Mouse (Mus musculus): Measurements from ENCODE around the gene Alkbh2. TPM values are rescaled to one million over a fixed set of nuclear protein-coding genes. Genes with fewer than 3 reads are reported as not detected.
A peak's percentile ranks its signal among the peaks of the same experiment; 100 is the strongest.

Alkbh2 gene
- polyA plus RNA-seq, 1 experiment from 2014 or later, result 5.8 TPM

GRCm38 (mm10) chr5:114147043-114147972 lies 19.3 kb upstream of the Alkbh2 start:
- Histone ChIP-seq H3K9me3 (replicated peaks; ENCODE audit: control insufficient read depth, low read length, poor library complexity, severe bottlenecking) (no peaks in the 10 kb centered on the region), H3K27ac (ENCODE audit: low read length) (no peak overlapping the region), H3K27me3 (ENCODE audit: control insufficient read depth, insufficient read depth, low read depth, low read length) (no peaks in the 10 kb centered on the region), H3K9ac (ENCODE audit: low read depth, low read length) (no peak overlapping the region), H3K36me3 (ENCODE audit: control insufficient read depth, insufficient read depth, low read length) (no peaks in the 10 kb centered on the region), H3K4me3 (ENCODE audit: low read depth, low read length) (no peak overlapping the region), H3K4me1 (ENCODE audit: control insufficient read depth, insufficient read depth, low read length) (peaks cover 6% of the 10 kb centered on the region; the same call in 1 of the 2 replicates), H3K4me2 (ENCODE audit: low read length) (no peak overlapping the region)
- no peak for ATAC-seq
- WGBS, result 88% methylated on average over 14 of the region's 14 CpGs

GRCm38 (mm10) chr5:114146028-114146888 lies 18.2 kb upstream of the Alkbh2 start, which contains the start of gene Acacb:
TSS of gene Acacb (plus strand) at chr5:114146535.
- H3K9ac ChIP-seq (ENCODE audit: low read depth, low read length), result no peak within 1 kb of the TSS
- H3K4me3 ChIP-seq (ENCODE audit: low read depth, low read length), result no peak within 1 kb of the TSS
- no peak for ATAC-seq
- H3K27ac ChIP-seq (ENCODE audit: low read length), result no peak within 1 kb of the TSS
- no peak within 1 kb of the TSS for H3K4me2 ChIP-seq (ENCODE audit: low read length)
- H3K4me1 ChIP-seq (ENCODE audit: control insufficient read depth, insufficient read depth, low read length), result peaks cover 6% of the 10 kb centered on the region; the same call in 1 of the 2 replicates
- WGBS, result 51% methylated on average over 19 of the region's 19 CpGs
- no peaks in the 10 kb centered on the region for H3K9me3 ChIP-seq (replicated peaks; ENCODE audit: control insufficient read depth, low read length, poor library complexity, severe bottlenecking)
- H3K27me3 ChIP-seq (ENCODE audit: control insufficient read depth, insufficient read depth, low read depth, low read length), result no peaks in the 10 kb centered on the region
- H3K36me3 ChIP-seq (ENCODE audit: control insufficient read depth, insufficient read depth, low read length), result no peaks in the 10 kb centered on the region

- H3K4me1 ChIP-seq (ENCODE audit: control insufficient read depth, insufficient read depth, low read length), result peaks cover 14% of the 10 kb centered on the region
- H3K4me3 ChIP-seq (ENCODE audit: low read depth, low read length), result no peak overlapping the region
- H3K36me3 ChIP-seq (ENCODE audit: control insufficient read depth, insufficient read depth, low read length), result no peaks in the 10 kb centered on the region
- H3K27ac ChIP-seq (ENCODE audit: low read length), result peak overlapping the region; percentile 78
- no peaks in the 10 kb centered on the region for H3K9me3 ChIP-seq (replicated peaks; ENCODE audit: control insufficient read depth, low read length, poor library complexity, severe bottlenecking)
- peak overlapping the region; percentile 14 for H3K4me2 ChIP-seq (ENCODE audit: low read length)
- H3K9ac ChIP-seq (ENCODE audit: low read depth, low read length), result no peak overlapping the region
- H3K27me3 ChIP-seq (ENCODE audit: control insufficient read depth, insufficient read depth, low read depth, low read length), result no peaks in the 10 kb centered on the region
- peak; percentile 88 for ATAC-seq
- 26% methylated on average over 9 of the region's 9 CpGs for WGBS
These were observed 11.2 kb upstream of the Alkbh2 start for GRCm38 (mm10) chr5:114139175-114139574.

- Histone ChIP-seq H3K4me3 (ENCODE audit: low read depth, low read length) (no peak overlapping the region), H3K9ac (ENCODE audit: low read depth, low read length) (no peak overlapping the region), H3K4me2 (ENCODE audit: low read length) (peak overlapping the region; percentile 16), H3K36me3 (ENCODE audit: control insufficient read depth, insufficient read depth, low read length) (no peaks in the 10 kb centered on the region), H3K4me1 (ENCODE audit: control insufficient read depth, insufficient read depth, low read length) (peaks cover 14% of the 10 kb centered on the region), H3K9me3 (replicated peaks; ENCODE audit: control insufficient read depth, low read length, poor library complexity, severe bottlenecking) (no peaks in the 10 kb centered on the region), H3K27ac (ENCODE audit: low read length) (peak overlapping the region; percentile 78), H3K27me3 (ENCODE audit: control insufficient read depth, insufficient read depth, low read depth, low read length) (no peaks in the 10 kb centered on the region)
- 61% methylated on average over 21 of the region's 21 CpGs for WGBS
- peak; percentile 56; the same call in 1 of the 2 replicates for ATAC-seq
These were observed 10.5 kb upstream of the Alkbh2 start for GRCm38 (mm10) chr5:114138277-114139164.

- Histone ChIP-seq H3K4me1 (ENCODE audit: control insufficient read depth, insufficient read depth, low read length) (peaks cover 14% of the 10 kb centered on the region), H3K36me3 (ENCODE audit: control insufficient read depth, insufficient read depth, low read length) (no peaks in the 10 kb centered on the region), H3K4me3 (ENCODE audit: low read depth, low read length) (no peak overlapping the region), H3K9ac (ENCODE audit: low read depth, low read length) (peak overlapping the region; percentile 23; the same call in 1 of the 2 replicates), H3K4me2 (ENCODE audit: low read length) (no peak overlapping the region), H3K27ac (ENCODE audit: low read length) (peak overlapping the region; percentile 42; the same call in 1 of the 2 replicates), H3K9me3 (replicated peaks; ENCODE audit: control insufficient read depth, low read length, poor library complexity, severe bottlenecking) (no peaks in the 10 kb centered on the region), H3K27me3 (ENCODE audit: control insufficient read depth, insufficient read depth, low read depth, low read length) (no peaks in the 10 kb centered on the region)
- ATAC-seq, result no peak
- 82% methylated on average over 15 of the region's 15 CpGs for WGBS
These were observed 9.7 kb upstream of the Alkbh2 start for GRCm38 (mm10) chr5:114137481-114138276.

- no peak overlapping the region for H3K9ac ChIP-seq (ENCODE audit: low read depth, low read length)
- no peak overlapping the region for H3K4me2 ChIP-seq (ENCODE audit: low read length)
- no peaks in the 10 kb centered on the region for H3K9me3 ChIP-seq (replicated peaks; ENCODE audit: control insufficient read depth, low read length, poor library complexity, severe bottlenecking)
- H3K27me3 ChIP-seq (ENCODE audit: control insufficient read depth, insufficient read depth, low read depth, low read length), result no peaks in the 10 kb centered on the region
- 92% methylated on average over 10 of the region's 10 CpGs for WGBS
- no peaks in the 10 kb centered on the region for H3K36me3 ChIP-seq (ENCODE audit: control insufficient read depth, insufficient read depth, low read length)
- H3K4me3 ChIP-seq (ENCODE audit: low read depth, low read length), result no peak overlapping the region
- no peak for ATAC-seq
- H3K4me1 ChIP-seq (ENCODE audit: control insufficient read depth, insufficient read depth, low read length), result peaks cover 19% of the 10 kb centered on the region
- no peak overlapping the region for H3K27ac ChIP-seq (ENCODE audit: low read length)
These were observed 7.5 kb upstream of the Alkbh2 start for GRCm38 (mm10) chr5:114135516-114135915.

GRCm38 (mm10) chr5:114134091-114134534 lies 6.1 kb upstream of the Alkbh2 start:
- H3K4me1 ChIP-seq (ENCODE audit: control insufficient read depth, insufficient read depth, low read length), result peaks cover 17% of the 10 kb centered on the region
- H3K9ac ChIP-seq (ENCODE audit: low read depth, low read length), result no peak overlapping the region
- no peaks in the 10 kb centered on the region for H3K9me3 ChIP-seq (replicated peaks; ENCODE audit: control insufficient read depth, low read length, poor library complexity, severe bottlenecking)
- H3K36me3 ChIP-seq (ENCODE audit: control insufficient read depth, insufficient read depth, low read length), result no peaks in the 10 kb centered on the region
- no peaks in the 10 kb centered on the region for H3K27me3 ChIP-seq (ENCODE audit: control insufficient read depth, insufficient read depth, low read depth, low read length)
- no peak overlapping the region for H3K4me3 ChIP-seq (ENCODE audit: low read depth, low read length)
- no peak for ATAC-seq
- H3K4me2 ChIP-seq (ENCODE audit: low read length), result no peak overlapping the region
- 70% methylated on average over 6 of the region's 6 CpGs for whole genome bisulfite sequencing
- no peak overlapping the region for H3K27ac ChIP-seq (ENCODE audit: low read length)

Data from midbrain, embryonic 16.5 days (tissue).